Mouse (Mus musculus) adipocyte (in vitro differentiated cells): Measurements from ENCODE around the gene Ube2v1.

Experiments
- DNase-seq: peaks from one replicate; pipeline ENCODE4 v3.0.0-alpha.2; 2016; ENCODE audit warnings: low spot score

Ube2v1 gene

DNA sequence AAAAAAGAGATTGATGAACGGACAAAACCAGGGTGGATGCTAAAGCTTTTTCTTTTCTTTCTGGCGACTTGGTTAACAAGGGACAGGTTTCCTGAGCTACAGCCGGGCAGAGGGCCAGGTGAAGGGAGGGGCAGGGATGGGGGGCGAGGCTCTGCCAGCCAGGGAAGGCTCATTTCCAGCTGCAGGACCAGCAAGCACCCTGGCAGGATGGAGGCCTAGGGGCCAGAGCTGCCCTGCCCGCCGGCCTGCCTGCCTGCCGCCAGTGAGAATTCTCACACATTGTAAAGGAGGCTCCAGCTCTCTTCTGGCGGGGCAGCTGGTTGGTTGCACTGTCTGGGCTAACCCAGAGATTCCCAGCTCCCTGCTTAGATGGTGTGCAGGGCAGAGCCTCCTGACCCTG lies 69.8 kb downstream of the Ube2v1 start:
- DNase-seq = peak; percentile 71

DNA sequence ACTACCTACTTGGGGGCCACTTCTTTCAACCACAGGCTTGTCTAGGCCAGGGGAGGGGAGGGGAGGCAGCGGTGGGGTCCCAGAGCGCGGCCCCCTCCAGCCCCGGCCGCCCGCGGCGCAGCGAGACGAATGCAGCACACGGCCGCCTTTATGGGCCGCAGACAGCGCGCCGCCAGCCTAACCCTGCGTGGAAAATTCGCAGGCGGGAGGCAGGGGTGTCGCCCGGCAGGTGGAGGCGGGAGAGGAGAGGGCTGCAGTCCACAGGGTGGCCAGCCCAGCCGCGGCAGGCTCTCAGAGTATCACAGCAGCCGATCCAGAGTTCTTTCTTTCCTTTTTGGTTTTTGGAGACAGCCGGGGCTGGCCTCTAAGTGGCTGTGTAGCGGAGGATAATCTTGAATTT lies 72.5 kb downstream of the Ube2v1 start:
- DNase-seq = no peak
